Comparison of ENCODE assay signal across 20 mouse cellular contexts in genomic region chr5:33875472-33875871, GRCm38 (mm10).
"Had no signal": no experiment of that assay in that cellular context is flagged by ENCODE, and none has a peak within 500 bp of the region (broad histone marks: within the 10 kb centered on the region; RNA-seq: fewer than 3 reads in every experiment).

No protein-coding gene starts in this region.

- DNase-seq: cerebellum, adult 8-10 months; cerebellum, adult 9-10 months; cerebellum, adult 9-11 months; cerebellum, postnatal 10 days; cerebellum, postnatal 14 days; cerebellum, postnatal 25 days; cerebellum, postnatal 36 days; embryo, embryonic 11 days; forebrain, postnatal 0 days; gastrocnemius, adult 2 months; gastrocnemius, postnatal 10 days; gastrocnemius, postnatal 14 days; gastrocnemius, postnatal 25 days; gastrocnemius, postnatal 36 days; heart, adult 18-20 months; heart, adult 2 months had no signal

- ATAC-seq: forebrain, embryonic 13.5 days; forebrain, embryonic 14.5 days; forebrain, embryonic 15.5 days; forebrain, embryonic 16.5 days; forebrain, postnatal 0 days had no signal
